Mouse (Mus musculus): ENCODE results near the gene Birc6.

GRCm38 (mm10) chr17:74528648-74529532 is 795 bp downstream of the Birc6 start:
- TF ChIP-seq POLR2A (IDR thresholded peaks at IDR 0.05; ENCODE audit: low read depth, low read length): no peak
- no peak for TF ChIP-seq CTCF (IDR thresholded peaks at IDR 0.05; ENCODE audit: extremely low read depth, insufficient read depth, insufficient read length, insufficient replicate concordance)

Measured in spleen, adult 2 months (tissue).